Mouse (Mus musculus): ENCODE measurements at regions not wholly inside any gene's neighbourhood (a gene's known extent, or its start where the extent isn't known, plus 50 kb on each side); places are given as distances from the start of the nearest gene placed in this dataset.

DNA sequence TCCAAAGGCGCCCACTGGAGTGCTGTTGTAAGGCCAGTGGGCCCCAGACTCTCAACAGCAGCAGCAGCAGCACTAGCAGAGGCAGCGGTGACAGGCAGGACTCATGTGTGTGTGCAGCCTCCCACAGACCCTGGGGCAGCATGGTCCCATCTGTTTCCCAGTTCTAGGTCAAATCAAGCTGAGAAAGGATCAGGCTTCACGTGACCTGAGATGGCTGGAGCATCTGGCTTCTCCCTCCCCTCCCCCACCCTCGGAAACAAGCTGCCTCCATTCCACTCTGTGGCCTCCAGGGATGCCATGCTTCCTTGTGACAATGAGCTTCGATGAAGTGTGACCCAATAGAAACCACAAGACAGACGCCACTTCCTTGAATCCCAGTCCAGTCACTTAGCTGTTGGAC, 128.8 kb downstream of the Mycn start:
- no peaks in the 10 kb centered on the region for H3K36me3 ChIP-seq
- H3K4me3 ChIP-seq (replicated peaks), result no peak overlapping the region
- 33% methylated on average over 6 of the region's 6 CpGs for WGBS
- peaks cover 22% of the 10 kb centered on the region for H3K4me1 ChIP-seq
- H3K27me3 ChIP-seq, result no peaks in the 10 kb centered on the region
- no peak overlapping the region for H3K27ac ChIP-seq
- H3K4me2 ChIP-seq, result no peak overlapping the region
- H3K9ac ChIP-seq, result no peak overlapping the region
- no peak for ATAC-seq (replicated peaks; ENCODE audit: low FRiP score)
- H3K9me3 ChIP-seq (replicated peaks), result no peaks in the 10 kb centered on the region

- H3K4me1 ChIP-seq, result peaks cover 22% of the 10 kb centered on the region
- ATAC-seq (replicated peaks; ENCODE audit: low FRiP score), result no peak
- H3K9me3 ChIP-seq (replicated peaks), result no peaks in the 10 kb centered on the region
- H3K9ac ChIP-seq, result no peak overlapping the region
- H3K4me2 ChIP-seq, result peak overlapping the region; percentile 56
- WGBS, result 11% methylated on average over 7 of the region's 7 CpGs
- no peaks in the 10 kb centered on the region for H3K27me3 ChIP-seq
- no peak overlapping the region for H3K4me3 ChIP-seq (replicated peaks)
- peak overlapping the region; percentile 75; the same call in 1 of the 2 replicates for H3K27ac ChIP-seq
- H3K36me3 ChIP-seq, result no peaks in the 10 kb centered on the region
Observed at GRCm38 (mm10) chr12:12810943-12811342, 130.8 kb downstream of the Mycn start.

DNA sequence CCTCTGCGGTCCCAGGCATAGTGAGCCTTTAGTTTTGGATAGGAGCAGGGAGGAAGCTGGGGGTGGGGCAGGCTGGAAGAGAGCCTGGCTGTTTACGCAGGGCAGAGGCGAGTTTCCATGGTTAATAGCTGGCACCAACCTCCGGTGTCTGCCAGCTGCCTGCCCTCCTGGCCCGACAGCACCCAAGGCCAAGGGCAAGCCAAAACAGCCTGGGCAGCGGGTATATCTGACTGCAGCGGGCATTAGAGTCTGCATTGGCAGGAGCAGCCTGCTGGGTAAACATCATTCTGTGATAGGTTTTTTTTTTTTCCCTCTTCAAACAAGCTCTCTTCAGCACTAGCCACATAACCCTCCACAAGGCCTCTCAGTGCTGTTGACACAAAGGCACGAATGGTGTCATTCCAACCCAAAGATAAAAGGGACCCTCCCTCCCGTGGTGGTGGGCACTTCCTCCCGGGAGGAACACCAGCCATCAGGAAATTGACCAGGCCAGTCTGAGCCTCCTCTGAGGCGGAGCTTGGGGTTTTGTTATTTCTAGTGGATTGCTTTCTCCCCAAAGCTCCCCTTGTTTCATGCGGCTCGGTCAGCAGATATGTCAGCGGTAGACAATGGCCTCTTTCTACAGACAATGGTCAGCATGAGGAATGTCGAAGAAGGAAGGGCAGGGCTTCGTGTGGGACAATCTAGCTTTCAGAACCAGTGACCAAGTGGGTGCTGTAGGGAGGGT, 131.4 kb downstream of the Mycn start:
- Histone ChIP-seq H3K9ac (0 out of 2 replicates have a peak overlapping the region, but pooled peaks have one; percentile 3), H3K4me1 (peaks cover 22% of the 10 kb centered on the region), H3K27ac (peak overlapping the region; percentile 75), H3K9me3 (replicated peaks) (no peaks in the 10 kb centered on the region), H3K27me3 (no peaks in the 10 kb centered on the region), H3K36me3 (no peaks in the 10 kb centered on the region), H3K4me3 (replicated peaks) (peak overlapping the region; percentile 21), H3K4me2 (peak overlapping the region; percentile 56)
- ATAC-seq (replicated peaks; ENCODE audit: low FRiP score), result peak; percentile 66
- 3% methylated on average over 16 of the region's 16 CpGs for WGBS

DNA sequence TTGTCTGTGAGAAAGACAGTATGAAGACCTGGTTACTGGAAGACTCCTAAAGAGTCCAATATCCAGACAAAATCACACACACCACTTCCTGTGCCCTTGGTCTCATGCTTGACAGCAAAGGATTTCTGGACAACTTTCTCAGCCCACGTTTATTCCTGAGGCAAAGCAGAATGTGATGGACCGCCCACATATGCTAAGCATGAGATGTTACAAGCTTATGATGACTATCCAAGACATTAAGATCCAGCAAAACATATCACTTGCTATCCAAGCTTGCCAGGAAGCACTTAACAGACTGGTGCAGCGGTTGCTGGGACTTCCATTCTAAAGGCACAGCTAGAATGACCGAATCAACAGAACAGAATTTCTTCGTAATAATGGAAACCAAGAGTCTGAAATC, 133.6 kb downstream of the Mycn start:
- Histone ChIP-seq H3K4me3 (replicated peaks) (no peak overlapping the region), H3K27ac (no peak overlapping the region), H3K9me3 (replicated peaks) (no peaks in the 10 kb centered on the region), H3K9ac (no peak overlapping the region), H3K36me3 (no peaks in the 10 kb centered on the region), H3K27me3 (no peaks in the 10 kb centered on the region), H3K4me1 (peaks cover 22% of the 10 kb centered on the region), H3K4me2 (no peak overlapping the region)
- WGBS, result 93% methylated on average over 5 of the region's 5 CpGs
- no peak for ATAC-seq (replicated peaks; ENCODE audit: low FRiP score)

DNA sequence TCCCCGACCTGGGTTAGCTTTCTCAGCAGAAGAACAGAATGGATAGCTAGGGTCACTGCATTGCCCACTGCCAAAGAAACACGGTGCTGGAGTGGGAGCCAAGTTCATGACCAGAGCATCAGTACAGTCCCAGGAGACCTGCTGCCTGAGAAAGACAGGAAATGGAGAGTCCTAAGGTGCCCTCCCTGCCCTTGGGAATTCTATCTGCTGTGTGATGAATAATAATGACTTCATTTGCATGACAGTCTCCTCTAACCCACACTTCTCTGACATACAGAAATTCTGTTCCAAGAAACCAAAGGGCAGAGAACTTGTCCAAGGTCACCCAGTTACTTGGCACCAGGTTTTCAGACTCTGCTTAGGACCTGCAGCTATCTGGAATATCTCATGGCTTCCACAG, 138.1 kb downstream of the Mycn start:
- Histone ChIP-seq H3K9me3 (replicated peaks) (no peaks in the 10 kb centered on the region), H3K4me1 (peaks cover 4% of the 10 kb centered on the region; the same call in 1 of the 2 replicates), H3K9ac (no peak overlapping the region), H3K27ac (no peak overlapping the region), H3K4me2 (no peak overlapping the region), H3K4me3 (replicated peaks) (no peak overlapping the region), H3K27me3 (no peaks in the 10 kb centered on the region), H3K36me3 (no peaks in the 10 kb centered on the region)
- ATAC-seq (replicated peaks; ENCODE audit: low FRiP score), result no peak
- 42% methylated on average over 2 of the region's 2 CpGs for WGBS

DNA sequence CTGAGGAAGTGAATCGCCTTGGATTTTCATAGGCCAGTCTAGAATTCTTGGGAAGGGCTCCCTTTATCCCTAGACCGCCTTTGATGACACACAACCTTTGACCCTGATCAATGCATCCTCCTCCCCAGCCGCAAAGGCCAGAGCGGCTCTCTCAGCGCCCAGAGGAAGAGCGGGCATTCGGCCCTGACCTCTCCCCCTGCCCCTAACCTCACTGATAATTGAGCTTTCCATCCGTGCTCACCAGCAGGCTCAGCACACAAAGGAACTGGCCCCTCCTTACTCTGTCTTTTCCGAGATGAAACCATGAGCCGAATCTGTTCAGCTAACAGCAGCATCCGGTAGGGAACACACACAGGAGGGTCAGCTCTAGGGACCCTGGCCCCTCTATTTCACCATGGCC, 139.3 kb downstream of the Mycn start:
- peak; percentile 36; the same call in 1 of the 2 replicates for ATAC-seq (replicated peaks; ENCODE audit: low FRiP score)

GRCm38 (mm10) chr12:12801700-12802099, 140.0 kb downstream of the Mycn start:
- Histone ChIP-seq H3K36me3 (no peaks in the 10 kb centered on the region), H3K9me3 (replicated peaks) (no peaks in the 10 kb centered on the region), H3K4me1 (peaks cover 10% of the 10 kb centered on the region), H3K4me3 (replicated peaks) (no peak overlapping the region), H3K27me3 (no peaks in the 10 kb centered on the region), H3K4me2 (no peak overlapping the region), H3K9ac (no peak overlapping the region), H3K27ac (no peak overlapping the region)
- ATAC-seq (replicated peaks; ENCODE audit: low FRiP score), result no peak
- 79% methylated on average over 11 of the region's 11 CpGs for WGBS

More for the DNA sequence above, 139.3 kb downstream of the Mycn start:
- Histone ChIP-seq H3K4me1 (peaks cover 4% of the 10 kb centered on the region; the same call in 1 of the 2 replicates), H3K27ac (no peak overlapping the region), H3K4me2 (no peak overlapping the region), H3K9me3 (replicated peaks) (no peaks in the 10 kb centered on the region), H3K9ac (no peak overlapping the region), H3K4me3 (replicated peaks) (no peak overlapping the region), H3K36me3 (no peaks in the 10 kb centered on the region), H3K27me3 (no peaks in the 10 kb centered on the region)
- WGBS, result 14% methylated on average over 11 of the region's 11 CpGs

DNA sequence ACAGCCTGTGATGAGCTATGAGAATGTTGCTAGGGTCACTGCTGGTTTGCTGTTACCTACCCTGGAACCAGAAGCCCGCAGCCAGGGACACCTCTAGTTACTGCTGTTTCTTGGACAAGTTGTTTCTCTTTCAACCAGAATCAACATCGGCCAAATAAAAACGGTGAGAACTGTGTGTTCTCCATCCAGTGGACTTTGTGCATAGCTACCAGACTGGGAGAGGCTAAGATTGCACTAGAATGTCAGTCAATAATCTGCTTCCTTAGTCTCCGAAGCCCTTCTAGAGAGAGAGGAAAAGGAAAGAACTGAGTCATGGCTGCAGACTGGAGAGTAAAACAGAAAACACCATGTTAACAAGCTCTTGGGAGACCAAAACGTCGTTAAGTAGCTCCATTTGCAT, 141.6 kb downstream of the Mycn start:
- ATAC-seq (replicated peaks; ENCODE audit: low FRiP score), result no peak
- 94% methylated on average over 6 of the region's 6 CpGs for WGBS

GRCm38 (mm10) chr12:12789052-12789451, 152.7 kb downstream of the Mycn start:
- Histone ChIP-seq H3K36me3 (no peaks in the 10 kb centered on the region), H3K9me3 (replicated peaks) (no peaks in the 10 kb centered on the region), H3K4me3 (replicated peaks) (no peak overlapping the region), H3K4me2 (no peak overlapping the region), H3K4me1 (peaks cover 34% of the 10 kb centered on the region), H3K27ac (no peak overlapping the region), H3K27me3 (0 out of 2 replicates have a peak, but pooled peaks cover 2% of the 10 kb centered on the region), H3K9ac (no peak overlapping the region)
- ATAC-seq (replicated peaks; ENCODE audit: low FRiP score), result no peak
- 69% methylated on average over 6 of the region's 6 CpGs for WGBS

More for the DNA sequence above, 141.6 kb downstream of the Mycn start:
- Histone ChIP-seq H3K27me3 (no peaks in the 10 kb centered on the region), H3K4me2 (no peak overlapping the region), H3K4me3 (replicated peaks) (no peak overlapping the region), H3K9me3 (replicated peaks) (no peaks in the 10 kb centered on the region), H3K9ac (no peak overlapping the region), H3K4me1 (peaks cover 10% of the 10 kb centered on the region), H3K27ac (no peak overlapping the region), H3K36me3 (no peaks in the 10 kb centered on the region)

DNA sequence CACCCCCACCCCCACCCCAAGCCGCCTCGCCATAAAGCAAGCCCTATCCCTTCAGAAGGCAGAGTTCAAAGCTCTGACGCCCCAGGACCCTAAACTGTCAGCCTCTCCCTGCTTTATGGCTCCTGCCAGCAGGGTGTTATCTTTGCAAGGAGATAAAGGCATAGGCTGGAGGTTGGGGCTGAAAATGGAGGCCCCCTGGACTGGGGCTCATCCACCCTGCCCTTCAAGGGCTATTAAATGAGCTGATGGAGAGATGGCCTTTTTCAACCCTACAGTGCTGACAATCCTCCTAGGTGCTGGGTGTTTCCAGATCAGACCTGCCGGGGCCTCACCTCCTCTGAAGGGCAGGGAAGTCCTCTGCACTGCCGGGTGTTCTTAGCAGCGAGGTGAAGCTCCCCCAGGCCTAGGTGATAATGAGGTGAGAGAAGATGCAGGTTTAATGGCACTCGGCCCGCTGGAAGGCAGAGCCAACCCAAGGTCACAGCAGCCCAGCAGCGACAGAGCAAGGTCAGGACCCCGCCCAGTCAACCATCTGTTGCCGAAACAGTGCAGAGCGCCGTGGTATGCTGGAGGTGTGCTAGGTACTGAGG, 153.4 kb downstream of the Mycn start:
- no peak overlapping the region for H3K27ac ChIP-seq

DNA sequence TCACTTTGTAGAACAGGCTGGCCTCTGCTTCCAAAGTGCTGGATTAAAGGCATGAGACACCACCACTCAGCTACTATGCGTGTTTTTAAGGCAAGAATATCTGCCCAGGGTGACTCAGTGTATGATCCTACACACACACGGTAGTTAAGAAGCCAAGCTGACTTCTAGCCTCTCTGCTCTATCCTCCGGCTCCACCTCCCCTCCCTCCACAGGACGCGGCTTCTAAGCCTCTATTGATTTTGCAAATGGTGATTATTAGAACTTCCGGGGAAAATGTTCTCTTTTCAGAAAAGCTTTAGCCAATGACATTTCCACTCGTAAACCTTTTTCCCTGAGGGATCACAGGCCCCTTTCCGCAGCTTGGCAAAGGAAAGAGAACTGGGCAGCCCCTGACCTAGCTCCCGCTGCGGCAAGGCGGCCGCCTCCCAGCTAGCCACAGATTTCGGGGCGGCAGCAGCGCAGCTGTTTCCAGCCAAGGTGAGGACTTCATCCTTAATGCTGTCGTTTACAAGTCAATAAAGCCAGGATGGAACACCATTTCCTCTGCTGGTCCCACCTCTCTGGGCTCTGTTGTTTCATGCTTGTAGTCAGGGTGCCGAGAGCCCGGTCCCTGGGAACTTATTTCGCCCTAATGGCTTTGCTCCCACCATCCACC, 154.0 kb downstream of the Mycn start:
- H3K9ac ChIP-seq, result no peak overlapping the region
- no peaks in the 10 kb centered on the region for H3K36me3 ChIP-seq
- no peak overlapping the region for H3K27ac ChIP-seq
- peaks cover 34% of the 10 kb centered on the region for H3K4me1 ChIP-seq
- peak overlapping the region; percentile 55 for H3K4me2 ChIP-seq
- no peaks in the 10 kb centered on the region for H3K9me3 ChIP-seq (replicated peaks)
- WGBS, result 10% methylated on average over 19 of the region's 19 CpGs
- ATAC-seq (replicated peaks; ENCODE audit: low FRiP score), result no peak
- H3K27me3 ChIP-seq, result 0 out of 2 replicates have a peak, but pooled peaks cover 2% of the 10 kb centered on the region
- H3K4me3 ChIP-seq (replicated peaks), result peak overlapping the region; percentile 23

More for the DNA sequence above, 153.4 kb downstream of the Mycn start:
- H3K27me3 ChIP-seq, result 0 out of 2 replicates have a peak, but pooled peaks cover 2% of the 10 kb centered on the region
- peaks cover 34% of the 10 kb centered on the region for H3K4me1 ChIP-seq
- ATAC-seq (replicated peaks; ENCODE audit: low FRiP score), result 0 out of 2 replicates have a peak, but pooled peaks have one; percentile 30
- H3K4me2 ChIP-seq, result peak overlapping the region; percentile 55
- no peaks in the 10 kb centered on the region for H3K9me3 ChIP-seq (replicated peaks)
- 25% methylated on average over 13 of the region's 13 CpGs for whole genome bisulfite sequencing
- H3K4me3 ChIP-seq (replicated peaks), result peak overlapping the region; percentile 23; the same call in 1 of the 2 replicates
- no peak overlapping the region for H3K9ac ChIP-seq
- H3K36me3 ChIP-seq, result no peaks in the 10 kb centered on the region

DNA sequence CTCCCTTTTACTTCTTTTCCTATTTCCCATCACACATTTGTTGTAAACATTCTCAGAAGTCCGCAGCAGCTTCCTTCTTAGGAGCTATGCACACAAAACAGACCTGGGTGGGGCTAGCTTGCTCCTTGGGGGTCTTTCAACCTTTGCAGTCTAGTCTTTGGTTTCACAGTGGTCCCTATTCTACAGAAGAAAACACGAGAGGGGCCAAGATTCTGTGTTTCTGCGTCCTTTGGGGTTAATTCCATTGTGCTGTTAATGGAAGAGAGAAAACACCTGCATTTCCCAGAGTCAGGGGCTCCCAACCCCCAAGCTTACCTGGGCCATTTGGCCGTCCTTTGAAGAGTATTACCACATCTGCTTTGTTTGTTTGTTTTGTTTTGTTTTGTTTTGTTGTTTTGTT, 154.6 kb downstream of the Mycn start:
- Histone ChIP-seq H3K27ac (no peak overlapping the region), H3K4me2 (no peak overlapping the region), H3K9ac (no peak overlapping the region), H3K9me3 (replicated peaks) (no peaks in the 10 kb centered on the region), H3K27me3 (0 out of 2 replicates have a peak, but pooled peaks cover 2% of the 10 kb centered on the region), H3K4me1 (peaks cover 29% of the 10 kb centered on the region), H3K4me3 (replicated peaks) (no peak overlapping the region), H3K36me3 (no peaks in the 10 kb centered on the region)
- ATAC-seq (replicated peaks; ENCODE audit: low FRiP score), result no peak
- 57% methylated on average over 4 of the region's 4 CpGs for WGBS

Data from kidney, embryonic 15.5 days (tissue).